Mouse (Mus musculus) ES-Bruce4 (cell line): ENCODE measurements around the gene Col1a1. TPM values are rescaled to one million over a fixed set of nuclear protein-coding genes. Genes with fewer than 3 reads are reported as not detected.

Source experiments
- H3K27ac ChIP-seq: 2 replicates; pipeline ENCODE4 v1.5.1; 2012; ENCODE audit warnings: low read length, inconsistent platforms; ENCODE audit not compliant: insufficient read depth
- H3K27me3 ChIP-seq: 2 replicates; pipeline ENCODE4 v1.6.1; 2012; ENCODE audit warnings: mild to moderate bottlenecking, low read length, inconsistent platforms; ENCODE audit not compliant: control insufficient read depth, poor library complexity, insufficient read depth, severe bottlenecking
- H3K36me3 ChIP-seq: 2 replicates; pipeline ENCODE4 v1.6.1; 2012; ENCODE audit warnings: inconsistent platforms, mild to moderate bottlenecking, low read length, moderate library complexity; ENCODE audit not compliant: control insufficient read depth, poor library complexity, insufficient read depth, severe bottlenecking
- H3K4me1 ChIP-seq: one replicate; pipeline ENCODE4 v1.8.1; 2011; ENCODE audit warnings: low read length; ENCODE audit not compliant: control insufficient read depth, insufficient read depth
- H3K4me3 ChIP-seq: 2 replicates; pipeline ENCODE4 v1.5.1; 2011; ENCODE audit warnings: low read depth, mild to moderate bottlenecking, low read length
- H3K9ac ChIP-seq: 2 replicates; pipeline ENCODE4 v1.6.1; 2012; ENCODE audit warnings: low read depth, mild to moderate bottlenecking, inconsistent platforms; ENCODE audit not compliant: poor library complexity, severe bottlenecking
- H3K9me3 ChIP-seq: replicated peaks from 2 replicates; pipeline ENCODE4 v1.6.1; 2012; ENCODE audit warnings: mild to moderate bottlenecking, low read length, inconsistent platforms; ENCODE audit not compliant: control insufficient read depth, poor library complexity, insufficient read depth, severe bottlenecking
- CTCF ChIP-seq: IDR thresholded peaks from one replicate; pipeline ENCODE4 v1.8.1; 2011; ENCODE audit warnings: low read depth, low read length
- EP300 ChIP-seq: IDR thresholded peaks from 2 replicates; pipeline ENCODE4 v1.6.1; 2011; ENCODE audit warnings: low read depth, low read length; ENCODE audit not compliant: insufficient read depth
- POLR2A ChIP-seq: IDR thresholded peaks from one replicate; pipeline ENCODE4 v1.8.1; 2011; ENCODE audit warnings: low read length; ENCODE audit not compliant: insufficient read depth
- polyA plus RNA-seq: library from polyadenylated mRNA; stranded (reverse); fragments of >200 nt; gene quantifications from 2 replicates; pipeline ENCODE4 v1.2.4, GENCODE M21; 2011; ENCODE audit warnings: low read depth; ENCODE audit not compliant: missing spikeins, insufficient read depth, insufficient read length

The Col1a1 gene
- polyA plus RNA-seq, 1 experiment: 17.1 TPM

DNA sequence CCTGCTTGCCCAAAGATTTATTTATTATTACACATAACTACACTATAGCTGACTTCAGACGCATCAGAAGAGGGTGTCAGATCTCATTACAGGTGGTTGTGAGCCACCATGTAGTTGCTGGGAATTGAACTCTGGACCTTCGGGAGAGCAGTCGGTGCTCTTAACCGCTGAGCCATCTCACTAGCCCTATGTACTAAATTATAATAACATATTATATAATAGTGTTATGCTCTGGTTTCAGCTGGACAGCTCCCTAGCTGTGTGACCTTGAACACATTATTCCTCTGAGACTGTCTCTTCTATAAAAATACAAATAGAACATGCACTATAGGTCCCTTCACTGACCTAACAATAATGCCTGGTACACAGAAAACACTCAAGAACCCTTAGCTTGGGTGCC is 11.0 kb upstream of the Col1a1 start:
- Histone ChIP-seq H3K9me3 (no peaks in the 10 kb centered on the region), H3K36me3 (no peaks in the 10 kb centered on the region), H3K27ac (no peak overlapping the region), H3K4me3 (no peak overlapping the region), H3K9ac (no peak overlapping the region), H3K4me1 (no peaks in the 10 kb centered on the region), H3K27me3 (no peaks in the 10 kb centered on the region; the same call in 1 of the 2 replicates)
- TF ChIP-seq POLR2A: no peak
- TF ChIP-seq CTCF: no peak
- TF ChIP-seq EP300: no peak

DNA sequence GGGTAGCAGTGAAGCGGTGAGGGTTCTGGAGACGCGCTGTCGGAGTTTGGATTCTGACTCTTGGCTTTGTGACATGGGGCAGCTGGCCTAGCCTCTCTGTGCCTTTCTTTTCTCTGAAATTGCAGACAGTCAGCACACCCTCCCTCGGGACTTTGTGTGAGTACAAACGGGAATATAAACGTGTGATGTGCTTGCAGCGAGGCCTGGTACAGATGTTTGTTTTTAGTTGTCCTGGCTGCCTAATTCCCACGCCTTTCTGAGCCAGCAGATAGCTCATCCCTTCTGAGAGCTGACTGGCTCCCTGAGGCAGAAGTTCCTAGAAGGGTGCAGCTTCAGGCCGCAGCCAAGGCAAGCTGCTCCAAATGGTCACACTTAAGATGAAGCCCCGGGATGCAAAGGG is 9.6 kb upstream of the Col1a1 start:
- H3K9me3 ChIP-seq: no peaks in the 10 kb centered on the region
- no peaks in the 10 kb centered on the region; the same call in 1 of the 2 replicates for H3K27me3 ChIP-seq
- no peak for TF ChIP-seq CTCF
- TF ChIP-seq POLR2A: no peak
- no peak for TF ChIP-seq EP300
- H3K4me1 ChIP-seq: no peaks in the 10 kb centered on the region
- H3K27ac ChIP-seq: no peak overlapping the region
- no peak overlapping the region for H3K4me3 ChIP-seq
- H3K9ac ChIP-seq: no peak overlapping the region
- no peaks in the 10 kb centered on the region for H3K36me3 ChIP-seq

DNA sequence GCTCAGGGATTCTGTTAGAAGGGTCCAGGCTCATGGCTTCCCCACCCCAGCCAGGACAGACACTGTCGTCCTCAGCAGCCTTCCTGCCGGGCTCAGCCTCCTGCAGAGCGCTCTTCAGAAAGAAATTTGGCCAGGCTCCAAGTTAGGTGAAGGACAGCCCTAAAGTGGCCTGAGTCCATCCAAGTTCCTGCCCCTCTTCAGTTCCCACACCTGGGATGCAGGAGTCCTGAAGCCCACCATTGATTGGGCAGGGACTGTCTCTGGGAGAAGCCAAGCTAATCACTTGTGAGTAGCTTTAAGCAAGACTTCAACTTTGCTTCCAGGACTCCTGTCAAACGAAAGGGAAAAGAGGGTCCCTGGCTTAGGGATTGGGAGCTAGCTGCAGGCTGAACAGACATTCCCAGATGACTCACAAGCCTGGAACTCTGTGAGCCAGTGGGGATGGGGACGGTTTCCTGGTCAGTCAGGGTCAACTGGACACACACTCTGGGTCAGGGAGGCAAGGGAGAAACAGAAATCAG is 8.2 kb upstream of the Col1a1 start:
- Histone ChIP-seq H3K27me3 (no peaks in the 10 kb centered on the region; the same call in 1 of the 2 replicates), H3K9me3 (no peaks in the 10 kb centered on the region), H3K27ac (no peak overlapping the region), H3K4me1 (no peaks in the 10 kb centered on the region), H3K9ac (no peak overlapping the region), H3K36me3 (no peaks in the 10 kb centered on the region), H3K4me3 (no peak overlapping the region)
- TF ChIP-seq POLR2A (no peak), EP300 (no peak), CTCF (no peak)

GRCm38 (mm10) chr11:94928820-94929219 is 7.2 kb upstream of the Col1a1 start:
- no peak for TF ChIP-seq POLR2A
- TF ChIP-seq CTCF: no peak
- no peak for TF ChIP-seq EP300
- Histone ChIP-seq H3K9ac (no peak overlapping the region), H3K27me3 (no peaks in the 10 kb centered on the region), H3K4me1 (no peaks in the 10 kb centered on the region), H3K9me3 (no peaks in the 10 kb centered on the region), H3K36me3 (no peaks in the 10 kb centered on the region), H3K27ac (no peak overlapping the region), H3K4me3 (no peak overlapping the region)

DNA sequence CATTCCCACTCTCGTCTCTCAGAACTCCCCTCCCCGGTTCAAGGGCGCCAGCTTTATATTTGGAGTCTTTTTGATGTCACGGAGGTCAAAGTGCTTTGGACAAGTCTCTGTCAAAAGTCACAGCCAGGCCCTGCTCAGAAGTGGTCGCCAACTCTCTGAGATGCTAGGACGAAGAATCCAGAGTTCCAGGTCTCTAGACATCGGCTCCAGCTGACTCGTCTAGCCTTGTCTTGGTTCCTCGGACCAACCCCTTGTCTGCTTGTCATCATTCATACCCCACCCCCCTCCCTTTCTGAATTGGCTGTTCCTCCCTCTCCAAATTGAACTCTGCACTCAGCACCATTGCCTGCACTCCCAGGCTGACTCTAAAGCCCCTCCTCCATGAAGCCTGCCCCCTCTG is 6.4 kb upstream of the Col1a1 start:
- Histone ChIP-seq H3K27me3 (no peaks in the 10 kb centered on the region), H3K4me1 (no peaks in the 10 kb centered on the region), H3K9me3 (no peaks in the 10 kb centered on the region), H3K9ac (no peak overlapping the region), H3K36me3 (no peaks in the 10 kb centered on the region), H3K4me3 (no peak overlapping the region), H3K27ac (no peak overlapping the region)
- TF ChIP-seq CTCF (no peak), EP300 (no peak), POLR2A (no peak)

DNA sequence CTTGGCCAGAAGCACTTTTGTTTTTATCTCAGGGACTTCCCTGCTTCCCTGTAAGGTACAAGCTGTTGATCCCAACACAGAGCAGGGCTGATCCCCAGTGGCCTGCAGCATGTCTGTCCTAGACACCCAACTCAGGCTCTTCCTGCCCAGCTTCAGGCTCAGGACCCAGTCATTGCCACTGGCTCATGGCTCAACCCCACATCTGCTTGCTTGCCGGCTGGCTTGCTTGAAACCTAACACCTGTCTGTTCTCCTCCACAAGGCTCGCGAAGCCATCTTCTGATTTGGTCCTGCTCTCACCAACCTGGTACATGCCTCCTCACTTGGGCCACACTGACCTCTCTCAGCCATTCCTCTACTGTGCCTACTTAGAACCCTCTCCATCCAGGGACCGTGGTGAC is 5.9 kb upstream of the Col1a1 start:
- H3K36me3 ChIP-seq: no peaks in the 10 kb centered on the region
- H3K4me3 ChIP-seq: no peak overlapping the region
- H3K27ac ChIP-seq: no peak overlapping the region
- H3K9me3 ChIP-seq: no peaks in the 10 kb centered on the region
- H3K27me3 ChIP-seq: no peaks in the 10 kb centered on the region; the same call in 1 of the 2 replicates
- H3K9ac ChIP-seq: no peak overlapping the region
- TF ChIP-seq EP300: no peak
- TF ChIP-seq POLR2A: no peak
- no peak for TF ChIP-seq CTCF
- H3K4me1 ChIP-seq: no peaks in the 10 kb centered on the region
